Mouse (Mus musculus): ENCODE data around the gene Rgl1. TPM values are rescaled to one million over a fixed set of nuclear protein-coding genes. Genes with fewer than 3 reads are reported as not detected.

The Rgl1 gene
- polyA plus RNA-seq, 1 experiment from 2014 or later = 21.2 TPM

DNA sequence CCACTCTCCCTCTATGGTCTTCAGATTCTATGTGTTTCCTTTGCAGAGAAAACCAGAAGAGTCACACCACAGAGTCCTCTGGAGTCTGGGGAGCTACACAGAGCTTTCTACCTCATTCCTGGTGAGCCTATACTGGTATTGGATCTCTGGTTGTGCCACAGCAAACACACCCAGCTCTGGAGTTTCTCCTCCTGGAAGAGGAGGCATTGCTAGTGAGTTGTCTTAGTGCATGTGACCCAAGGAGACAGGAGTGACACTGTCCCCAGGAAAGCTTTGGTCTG, 149.4 kb downstream of the Rgl1 start:
- H3K27ac ChIP-seq (replicated peaks) = no peak overlapping the region
- no peak overlapping the region for H3K4me3 ChIP-seq
- H3K9me3 ChIP-seq = no peaks in the 10 kb centered on the region
- H3K9ac ChIP-seq (replicated peaks) = no peak overlapping the region
- H3K27me3 ChIP-seq = no peaks in the 10 kb centered on the region
- no peaks in the 10 kb centered on the region for H3K36me3 ChIP-seq
- H3K4me2 ChIP-seq (replicated peaks) = no peak overlapping the region
- no peak for ATAC-seq (replicated peaks)
- no peaks in the 10 kb centered on the region for H3K4me1 ChIP-seq

DNA sequence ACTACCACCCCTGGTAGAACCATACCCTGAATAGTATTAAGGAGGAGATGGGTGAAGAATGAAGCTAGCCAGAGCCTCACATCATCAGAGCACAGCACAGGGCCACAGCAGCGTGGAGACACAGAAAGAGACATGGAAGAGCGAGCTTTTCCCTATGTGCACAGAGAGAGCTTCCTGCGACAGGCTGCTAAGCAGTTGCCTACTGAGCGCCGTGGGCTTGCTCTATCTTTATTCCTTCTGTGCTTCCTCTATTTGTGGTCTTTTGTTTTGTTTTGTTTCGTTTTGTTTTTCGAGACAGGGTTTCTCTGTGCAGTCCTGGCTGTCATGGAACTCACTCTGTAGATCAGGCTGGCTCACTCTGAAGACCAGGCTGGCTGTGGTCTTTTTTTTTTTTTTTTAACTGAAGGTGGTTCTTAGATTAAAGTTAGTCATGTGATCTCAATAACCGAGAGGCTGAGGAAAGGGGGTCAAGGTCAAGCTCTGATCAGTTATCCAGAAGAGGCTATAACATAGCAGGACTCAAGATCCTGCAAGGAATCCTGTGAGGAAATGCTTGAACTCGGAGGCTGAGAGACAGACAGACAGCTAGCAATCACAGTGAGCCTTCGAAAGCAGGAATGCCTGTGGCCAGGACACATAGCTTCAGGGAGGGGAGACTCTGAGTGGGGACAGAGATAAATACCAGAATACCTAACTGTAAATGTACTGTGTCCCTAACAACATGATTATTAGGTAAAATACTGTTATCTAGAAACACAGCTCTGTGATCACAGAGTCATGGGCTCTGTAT, 150.0 kb downstream of the Rgl1 start:
- no peak overlapping the region for H3K27ac ChIP-seq (replicated peaks)
- H3K9ac ChIP-seq (replicated peaks) = no peak overlapping the region
- WGBS = 82% methylated on average over 10 of the region's 10 CpGs
- no peak overlapping the region for H3K4me2 ChIP-seq (replicated peaks)
- no peak for ATAC-seq (replicated peaks)
- H3K4me3 ChIP-seq = no peak overlapping the region
- no peaks in the 10 kb centered on the region for H3K27me3 ChIP-seq
- H3K4me1 ChIP-seq = no peaks in the 10 kb centered on the region
- H3K9me3 ChIP-seq = no peaks in the 10 kb centered on the region
- no peaks in the 10 kb centered on the region for H3K36me3 ChIP-seq

- Histone ChIP-seq H3K36me3 (no peaks in the 10 kb centered on the region), H3K4me3 (no peak overlapping the region), H3K9me3 (no peaks in the 10 kb centered on the region), H3K4me1 (no peaks in the 10 kb centered on the region), H3K4me2 (replicated peaks) (no peak overlapping the region), H3K27me3 (no peaks in the 10 kb centered on the region), H3K27ac (replicated peaks) (no peak overlapping the region), H3K9ac (replicated peaks) (no peak overlapping the region)
- 80% methylated on average over 7 of the region's 7 CpGs for WGBS
- ATAC-seq (replicated peaks) = no peak
Observed at GRCm38 (mm10) chr1:152614743-152615380, 151.3 kb downstream of the Rgl1 start.

- H3K4me1 ChIP-seq = no peaks in the 10 kb centered on the region
- H3K4me3 ChIP-seq = no peak overlapping the region
- 83% methylated on average over 16 of the region's 16 CpGs for WGBS
- no peaks in the 10 kb centered on the region for H3K36me3 ChIP-seq
- H3K9me3 ChIP-seq = no peaks in the 10 kb centered on the region
- no peak overlapping the region for H3K4me2 ChIP-seq (replicated peaks)
- H3K27ac ChIP-seq (replicated peaks) = no peak overlapping the region
- no peak for ATAC-seq (replicated peaks)
- no peaks in the 10 kb centered on the region for H3K27me3 ChIP-seq
- H3K9ac ChIP-seq (replicated peaks) = no peak overlapping the region
Observed at GRCm38 (mm10) chr1:152613158-152613857, 152.8 kb downstream of the Rgl1 start.

DNA sequence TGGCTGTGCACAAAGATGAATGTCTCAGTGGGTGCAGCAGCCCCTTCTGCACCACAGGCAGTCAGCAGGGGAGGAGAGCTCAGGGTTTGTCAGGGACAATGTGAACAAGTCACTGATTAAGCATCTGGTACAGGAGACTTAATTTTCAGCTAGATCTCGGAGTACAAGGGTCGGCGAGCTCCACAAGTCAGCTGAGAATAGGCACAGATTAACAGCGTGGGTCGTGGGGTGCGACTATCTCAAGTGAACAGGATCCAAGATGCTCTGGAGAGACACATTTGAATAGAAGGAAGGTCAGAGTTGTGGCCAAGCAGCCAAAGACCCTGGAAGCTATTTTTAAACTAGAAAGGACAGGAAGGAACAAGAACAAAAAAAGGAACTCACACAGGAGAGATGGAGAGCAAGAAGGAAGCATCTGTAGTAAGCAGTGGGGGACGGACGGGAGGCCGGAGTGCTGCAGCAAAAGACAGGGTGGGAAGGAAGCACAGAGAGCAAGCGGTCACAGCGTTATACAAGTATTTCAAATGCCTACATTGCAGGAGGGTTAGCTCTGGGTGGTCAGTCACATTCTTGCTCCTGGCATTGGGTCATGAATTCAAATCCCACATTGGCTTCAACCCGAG, 153.5 kb downstream of the Rgl1 start:
- Histone ChIP-seq H3K36me3 (no peaks in the 10 kb centered on the region), H3K4me2 (replicated peaks) (no peak overlapping the region), H3K4me3 (no peak overlapping the region), H3K27me3 (no peaks in the 10 kb centered on the region), H3K9ac (replicated peaks) (no peak overlapping the region), H3K9me3 (no peaks in the 10 kb centered on the region), H3K4me1 (no peaks in the 10 kb centered on the region), H3K27ac (replicated peaks) (no peak overlapping the region)
- 78% methylated on average over 12 of the region's 12 CpGs for WGBS
- no peak for ATAC-seq (replicated peaks)

GRCm38 (mm10) chr1:152609547-152609946, 156.6 kb downstream of the Rgl1 start:
- no peak for ATAC-seq (replicated peaks)
- Histone ChIP-seq H3K4me1 (no peaks in the 10 kb centered on the region), H3K27ac (replicated peaks) (no peak overlapping the region), H3K4me2 (replicated peaks) (no peak overlapping the region), H3K9ac (replicated peaks) (no peak overlapping the region), H3K9me3 (no peaks in the 10 kb centered on the region), H3K27me3 (no peaks in the 10 kb centered on the region), H3K36me3 (no peaks in the 10 kb centered on the region), H3K4me3 (no peak overlapping the region)
- 71% methylated on average over 10 of the region's 10 CpGs for WGBS

DNA sequence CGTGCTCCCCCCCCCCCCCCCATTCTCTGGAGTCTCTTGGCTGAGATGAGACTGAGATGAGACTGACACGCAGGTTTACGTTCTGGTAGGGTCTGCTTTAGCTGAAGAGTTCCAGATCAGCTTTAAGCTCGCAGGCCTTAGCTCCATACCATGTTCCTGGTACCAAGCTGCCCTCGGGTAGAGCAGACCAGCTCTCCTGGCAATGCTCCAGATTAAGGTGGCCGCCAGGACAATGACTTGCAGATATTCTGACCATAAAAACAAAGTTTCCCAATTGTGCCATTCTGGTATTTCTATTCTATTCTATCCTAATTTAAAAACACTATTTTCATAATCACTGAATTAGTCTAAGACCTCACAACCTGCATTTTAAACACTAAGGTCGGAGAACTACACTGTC, 157.1 kb downstream of the Rgl1 start:
- H3K27ac ChIP-seq (replicated peaks) = no peak overlapping the region
- no peaks in the 10 kb centered on the region for H3K27me3 ChIP-seq
- H3K4me2 ChIP-seq (replicated peaks) = no peak overlapping the region
- no peaks in the 10 kb centered on the region for H3K9me3 ChIP-seq
- ATAC-seq (replicated peaks) = no peak
- H3K4me1 ChIP-seq = no peaks in the 10 kb centered on the region
- 83% methylated on average over 7 of the region's 7 CpGs for WGBS
- no peaks in the 10 kb centered on the region for H3K36me3 ChIP-seq
- H3K9ac ChIP-seq (replicated peaks) = no peak overlapping the region
- H3K4me3 ChIP-seq = no peak overlapping the region

DNA sequence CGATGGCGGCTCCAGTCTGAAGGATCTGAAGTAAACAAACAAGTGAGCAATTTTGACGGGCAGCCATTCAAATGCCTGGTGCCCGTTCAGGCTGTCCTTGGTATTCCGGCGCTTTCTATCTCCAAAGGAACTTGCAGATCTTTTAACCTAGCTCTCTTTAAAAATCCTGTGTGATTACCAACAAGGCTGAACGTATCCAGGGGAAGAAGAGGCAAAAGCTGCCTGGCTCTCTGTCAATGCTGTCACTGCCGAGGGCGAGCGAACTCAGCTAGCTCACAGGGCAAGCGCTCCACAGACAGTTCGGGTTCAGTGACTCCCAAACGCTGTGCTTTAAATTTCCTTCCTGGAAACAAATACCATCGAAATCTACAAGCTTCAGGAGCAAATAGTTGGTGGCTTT, 158.4 kb downstream of the Rgl1 start:
- no peak overlapping the region for H3K4me3 ChIP-seq
- no peaks in the 10 kb centered on the region for H3K27me3 ChIP-seq
- no peak for ATAC-seq (replicated peaks)
- no peak overlapping the region for H3K27ac ChIP-seq (replicated peaks)
- 74% methylated on average over 14 of the region's 14 CpGs for WGBS
- H3K4me2 ChIP-seq (replicated peaks) = no peak overlapping the region
- H3K9ac ChIP-seq (replicated peaks) = no peak overlapping the region
- no peaks in the 10 kb centered on the region for H3K9me3 ChIP-seq
- H3K4me1 ChIP-seq = no peaks in the 10 kb centered on the region
- no peaks in the 10 kb centered on the region for H3K36me3 ChIP-seq

DNA sequence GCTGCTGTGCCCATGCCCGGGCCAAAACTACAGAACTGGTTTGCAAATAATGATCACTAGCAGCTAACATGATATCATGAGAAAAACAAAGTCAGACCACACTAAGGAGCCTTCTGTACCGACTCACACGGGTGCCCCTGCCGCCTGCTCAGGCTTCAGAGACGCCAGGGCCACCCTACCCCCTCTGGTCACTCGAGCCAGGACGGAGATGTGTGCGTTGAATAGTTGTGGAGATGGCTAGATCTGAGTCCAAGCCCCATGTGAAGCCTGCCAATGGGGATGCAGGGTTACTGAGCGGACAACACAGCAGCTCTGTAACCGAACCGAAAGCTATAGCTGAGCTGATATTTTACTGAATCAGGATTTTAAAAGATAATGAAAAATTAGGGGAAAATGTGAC, 159.4 kb downstream of the Rgl1 start:
- no peak for ATAC-seq (replicated peaks)
- Histone ChIP-seq H3K27ac (replicated peaks) (no peak overlapping the region), H3K36me3 (no peaks in the 10 kb centered on the region), H3K27me3 (no peaks in the 10 kb centered on the region), H3K4me3 (no peak overlapping the region), H3K4me2 (replicated peaks) (no peak overlapping the region), H3K9ac (replicated peaks) (no peak overlapping the region), H3K4me1 (no peaks in the 10 kb centered on the region), H3K9me3 (no peaks in the 10 kb centered on the region)
- 87% methylated on average over 11 of the region's 11 CpGs for WGBS

- no peaks in the 10 kb centered on the region for H3K9me3 ChIP-seq
- H3K9ac ChIP-seq (replicated peaks) = no peak overlapping the region
- H3K4me3 ChIP-seq = no peak overlapping the region
- no peaks in the 10 kb centered on the region for H3K4me1 ChIP-seq
- ATAC-seq (replicated peaks) = no peak
- H3K27ac ChIP-seq (replicated peaks) = no peak overlapping the region
- H3K4me2 ChIP-seq (replicated peaks) = no peak overlapping the region
- no peaks in the 10 kb centered on the region for H3K27me3 ChIP-seq
- 68% methylated on average over 5 of the region's 5 CpGs for WGBS
- no peaks in the 10 kb centered on the region for H3K36me3 ChIP-seq
Observed at GRCm38 (mm10) chr1:152605895-152606625, 160.1 kb downstream of the Rgl1 start.

GRCm38 (mm10) chr1:152604147-152604546, 162.0 kb downstream of the Rgl1 start:
- WGBS = 81% methylated on average over 6 of the region's 6 CpGs
- ATAC-seq (replicated peaks) = no peak

DNA sequence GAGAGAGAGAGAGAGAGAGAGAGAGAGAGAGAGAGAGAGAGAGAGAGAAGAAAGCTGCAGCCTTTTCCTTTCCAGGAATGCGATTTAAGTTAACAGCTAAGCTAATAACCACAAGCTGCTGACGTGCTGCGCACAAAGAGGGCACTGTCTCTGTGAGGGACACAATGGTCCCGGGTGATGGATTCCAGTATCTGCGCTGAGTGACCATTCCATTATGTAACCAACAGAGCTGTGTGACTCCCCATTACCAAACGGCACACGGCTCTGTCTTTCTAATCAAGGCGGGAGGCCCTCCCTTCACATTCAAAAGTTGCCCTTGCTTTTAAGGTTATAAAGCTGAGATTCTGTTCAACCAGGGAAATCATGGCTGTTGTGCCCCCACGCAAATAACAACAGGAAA, 162.5 kb downstream of the Rgl1 start:
- H3K4me2 ChIP-seq (replicated peaks) = no peak overlapping the region
- H3K4me1 ChIP-seq = no peaks in the 10 kb centered on the region
- WGBS = 66% methylated on average over 9 of the region's 9 CpGs
- no peaks in the 10 kb centered on the region for H3K9me3 ChIP-seq
- H3K27me3 ChIP-seq = no peaks in the 10 kb centered on the region
- H3K9ac ChIP-seq (replicated peaks) = no peak overlapping the region
- H3K27ac ChIP-seq (replicated peaks) = no peak overlapping the region
- H3K4me3 ChIP-seq = no peak overlapping the region
- H3K36me3 ChIP-seq = no peaks in the 10 kb centered on the region
- ATAC-seq (replicated peaks) = no peak

More at GRCm38 (mm10) chr1:152604147-152604546, 162.0 kb downstream of the Rgl1 start:
- H3K36me3 ChIP-seq = no peaks in the 10 kb centered on the region
- no peak overlapping the region for H3K4me2 ChIP-seq (replicated peaks)
- H3K4me3 ChIP-seq = no peak overlapping the region
- H3K27ac ChIP-seq (replicated peaks) = no peak overlapping the region
- no peaks in the 10 kb centered on the region for H3K27me3 ChIP-seq
- H3K4me1 ChIP-seq = no peaks in the 10 kb centered on the region
- H3K9me3 ChIP-seq = no peaks in the 10 kb centered on the region
- H3K9ac ChIP-seq (replicated peaks) = no peak overlapping the region

Measured in forebrain, embryonic 15.5 days (tissue).